Mouse (Mus musculus) limb, embryonic 13.5 days (tissue): Measurements from ENCODE around the gene Tcf7. TPM values are rescaled to one million over a fixed set of nuclear protein-coding genes. Genes with fewer than 3 reads are reported as not detected.
A peak's percentile ranks its signal among the peaks of the same experiment; 100 is the strongest.

Source experiments
- ATAC-seq: fragments of 200-750 bp; cut with Nextera tagmentation; 2 replicates; pipeline ENCODE4 v1.8.0; 2017; ENCODE audit warnings: low read depth, moderate number of reproducible peaks, moderate TSS enrichment; ENCODE audit not compliant: low FRiP score
- H3K27ac ChIP-seq: fragments of 300-500 bp; sonication (generic); 2 replicates; pipeline ENCODE4 v1.5.1; 2015; ENCODE audit warnings: inconsistent platforms, mild to moderate bottlenecking, moderate library complexity
- H3K27me3 ChIP-seq: fragments of 300-500 bp; sonication (generic); 2 replicates; pipeline ENCODE4 v1.6.1; 2015; ENCODE audit warnings: mild to moderate bottlenecking, inconsistent platforms
- H3K36me3 ChIP-seq: fragments of 300-500 bp; sonication (generic); 2 replicates; pipeline ENCODE4 v1.6.1; 2015; ENCODE audit warnings: inconsistent platforms, mild to moderate bottlenecking, moderate library complexity
- H3K4me1 ChIP-seq: fragments of 300-500 bp; sonication (generic); 2 replicates; pipeline ENCODE4 v1.6.1; 2015; ENCODE audit warnings: inconsistent platforms
- H3K4me2 ChIP-seq: fragments of 300-500 bp; sonication (generic); replicated peaks from 2 replicates; pipeline ENCODE4 v1.6.1; 2015; ENCODE audit warnings: inconsistent platforms, mild to moderate bottlenecking, moderate library complexity
- H3K4me3 ChIP-seq: fragments of 300-500 bp; sonication (generic); 2 replicates; pipeline ENCODE4 v1.5.1; 2015; ENCODE audit warnings: moderate library complexity, mild to moderate bottlenecking, inconsistent platforms
- H3K9ac ChIP-seq: fragments of 300-500 bp; sonication (generic); 2 replicates; pipeline ENCODE4 v1.6.1; 2015; ENCODE audit warnings: mild to moderate bottlenecking, inconsistent platforms
- H3K9me3 ChIP-seq: fragments of 300-500 bp; sonication (generic); 2 replicates; pipeline ENCODE4 v1.6.1; 2016; ENCODE audit warnings: inconsistent platforms
- WGBS: fragments of 180-500 bp; shearing (Covaris S2); methylation state at CpG from one replicate; pipeline ENCODE4 v1.1.7; 2015; 5-methylcytosine and 5-hydroxymethylcytosine counted together
- polyA plus RNA-seq: library from polyadenylated mRNA; unstranded; fragments of >200 nt; fragmentation: Nextera tagmentation; extraction: Ambion mirVana; gene quantifications from 2 replicates; pipeline ENCODE4 v1.2.1, GENCODE M21; 2015

Gene Tcf7
- polyA plus RNA-seq = 8.0 and 8.5 TPM in 2 replicates

- Histone ChIP-seq H3K4me1 (peaks cover 33% of the 10 kb centered on the region), H3K9ac (peak within 1 kb of the TSS; percentile 74), H3K4me3 (peak within 1 kb of the TSS; percentile 68), H3K36me3 (no peaks in the 10 kb centered on the region), H3K27me3 (peaks cover 48% of the 10 kb centered on the region), H3K27ac (no peak within 1 kb of the TSS), H3K9me3 (no peaks in the 10 kb centered on the region), H3K4me2 (peak within 1 kb of the TSS; percentile 96)
- WGBS = under 1% methylated on average over 83 of the region's 97 CpGs
- peak; percentile 38; the same call in 1 of the 2 replicates for ATAC-seq
These were observed at the start of gene Tcf7 for GRCm38 (mm10) chr11:52282774-52283595. Tcf7 (minus strand) TSS chr11:52283014.

- Histone ChIP-seq H3K4me2 (no peak overlapping the region), H3K4me1 (no peaks in the 10 kb centered on the region), H3K9ac (no peak overlapping the region), H3K9me3 (no peaks in the 10 kb centered on the region), H3K36me3 (no peaks in the 10 kb centered on the region), H3K4me3 (no peak overlapping the region), H3K27me3 (no peaks in the 10 kb centered on the region), H3K27ac (no peak overlapping the region)
- WGBS = 47% methylated on average over 3 of the region's 3 CpGs
- ATAC-seq = no peak
These were observed 44.5 kb upstream of the Tcf7 start for GRCm38 (mm10) chr11:52327313-52327712.

- Histone ChIP-seq H3K36me3 (no peaks in the 10 kb centered on the region), H3K9ac (no peak overlapping the region), H3K4me3 (no peak overlapping the region), H3K4me1 (no peaks in the 10 kb centered on the region), H3K27me3 (no peaks in the 10 kb centered on the region), H3K4me2 (no peak overlapping the region), H3K27ac (no peak overlapping the region), H3K9me3 (no peaks in the 10 kb centered on the region)
- ATAC-seq = no peak
- WGBS = 59% methylated on average over 23 of the region's 23 CpGs
These were observed 41.9 kb upstream of the Tcf7 start for GRCm38 (mm10) chr11:52324442-52325367.

- H3K27me3 ChIP-seq = no peaks in the 10 kb centered on the region
- no peak overlapping the region for H3K4me2 ChIP-seq
- ATAC-seq = no peak
- H3K9ac ChIP-seq = no peak overlapping the region
- no peaks in the 10 kb centered on the region for H3K4me1 ChIP-seq
- WGBS = 55% methylated on average over 3 of the region's 3 CpGs
- H3K27ac ChIP-seq = no peak overlapping the region
- no peaks in the 10 kb centered on the region for H3K36me3 ChIP-seq
- no peak overlapping the region for H3K4me3 ChIP-seq
- no peaks in the 10 kb centered on the region for H3K9me3 ChIP-seq
These were observed 38.7 kb upstream of the Tcf7 start for GRCm38 (mm10) chr11:52321540-52321939.

- WGBS = 84% methylated on average over 4 of the region's 4 CpGs
- no peaks in the 10 kb centered on the region for H3K9me3 ChIP-seq
- H3K9ac ChIP-seq = no peak overlapping the region
- no peak overlapping the region for H3K27ac ChIP-seq
- H3K4me2 ChIP-seq = no peak overlapping the region
- H3K4me3 ChIP-seq = no peak overlapping the region
- no peaks in the 10 kb centered on the region for H3K4me1 ChIP-seq
- H3K36me3 ChIP-seq = no peaks in the 10 kb centered on the region
- ATAC-seq = no peak
- H3K27me3 ChIP-seq = peaks cover under 1% of the 10 kb centered on the region; the same call in 1 of the 2 replicates
These were observed 37.7 kb upstream of the Tcf7 start for GRCm38 (mm10) chr11:52320529-52320928.

- Histone ChIP-seq H3K4me1 (peaks cover 2% of the 10 kb centered on the region; the same call in 1 of the 2 replicates), H3K4me3 (no peak overlapping the region), H3K36me3 (no peaks in the 10 kb centered on the region), H3K4me2 (no peak overlapping the region), H3K27me3 (peaks cover 9% of the 10 kb centered on the region), H3K9me3 (no peaks in the 10 kb centered on the region), H3K27ac (no peak overlapping the region), H3K9ac (no peak overlapping the region)
- whole genome bisulfite sequencing = 71% methylated on average over 4 of the region's 4 CpGs
- ATAC-seq = no peak
These were observed 36.9 kb upstream of the Tcf7 start for GRCm38 (mm10) chr11:52319664-52320063.

GRCm38 (mm10) chr11:52318445-52318844 lies 35.6 kb upstream of the Tcf7 start:
- Histone ChIP-seq H3K27me3 (peaks cover 20% of the 10 kb centered on the region), H3K9ac (no peak overlapping the region), H3K4me1 (peaks cover 9% of the 10 kb centered on the region; the same call in 1 of the 2 replicates), H3K9me3 (no peaks in the 10 kb centered on the region), H3K4me2 (no peak overlapping the region), H3K4me3 (no peak overlapping the region), H3K36me3 (no peaks in the 10 kb centered on the region), H3K27ac (no peak overlapping the region)
- WGBS = 62% methylated on average over 13 of the region's 13 CpGs
- ATAC-seq = no peak

GRCm38 (mm10) chr11:52314102-52314793 lies 31.4 kb upstream of the Tcf7 start:
- Histone ChIP-seq H3K4me3 (no peak overlapping the region), H3K9me3 (no peaks in the 10 kb centered on the region), H3K27ac (no peak overlapping the region), H3K4me2 (peak overlapping the region; percentile 39), H3K27me3 (peaks cover 23% of the 10 kb centered on the region), H3K36me3 (no peaks in the 10 kb centered on the region), H3K4me1 (peaks cover 17% of the 10 kb centered on the region; the same call in 1 of the 2 replicates), H3K9ac (no peak overlapping the region)
- WGBS = 16% methylated on average over 26 of the region's 26 CpGs
- ATAC-seq = no peak

GRCm38 (mm10) chr11:52310709-52311108 lies 27.9 kb upstream of the Tcf7 start:
- Histone ChIP-seq H3K9me3 (no peaks in the 10 kb centered on the region), H3K4me2 (peak overlapping the region; percentile 32; the same call in 1 of the 2 replicates), H3K27ac (no peak overlapping the region), H3K27me3 (peaks cover 23% of the 10 kb centered on the region), H3K4me3 (no peak overlapping the region), H3K4me1 (peaks cover 17% of the 10 kb centered on the region; the same call in 1 of the 2 replicates), H3K9ac (no peak overlapping the region), H3K36me3 (no peaks in the 10 kb centered on the region)
- no peak for ATAC-seq
- 18% methylated on average over 14 of the region's 14 CpGs for whole genome bisulfite sequencing

GRCm38 (mm10) chr11:52309487-52309886 lies 26.7 kb upstream of the Tcf7 start:
- WGBS = 74% methylated on average over 3 of the region's 3 CpGs
- Histone ChIP-seq H3K4me3 (no peak overlapping the region), H3K9ac (no peak overlapping the region), H3K27me3 (peaks cover 12% of the 10 kb centered on the region), H3K9me3 (no peaks in the 10 kb centered on the region), H3K4me2 (no peak overlapping the region), H3K4me1 (peaks cover 14% of the 10 kb centered on the region; the same call in 1 of the 2 replicates), H3K36me3 (no peaks in the 10 kb centered on the region), H3K27ac (no peak overlapping the region)
- no peak for ATAC-seq

GRCm38 (mm10) chr11:52306431-52306830 lies 23.6 kb upstream of the Tcf7 start:
- WGBS = 85% methylated on average over 7 of the region's 7 CpGs
- Histone ChIP-seq H3K4me2 (no peak overlapping the region), H3K9me3 (no peaks in the 10 kb centered on the region), H3K4me3 (no peak overlapping the region), H3K27ac (no peak overlapping the region), H3K9ac (no peak overlapping the region), H3K36me3 (no peaks in the 10 kb centered on the region), H3K4me1 (peaks cover 9% of the 10 kb centered on the region; the same call in 1 of the 2 replicates), H3K27me3 (no peaks in the 10 kb centered on the region)
- ATAC-seq = no peak
